Mouse (Mus musculus): ENCODE results near the gene Gin1. TPM values are rescaled to one million over a fixed set of nuclear protein-coding genes. Genes with fewer than 3 reads are reported as not detected.

Gene Gin1
- polyA plus RNA-seq, 2 experiments from 2014 or later = 23.0 to 26.9 TPM

DNA sequence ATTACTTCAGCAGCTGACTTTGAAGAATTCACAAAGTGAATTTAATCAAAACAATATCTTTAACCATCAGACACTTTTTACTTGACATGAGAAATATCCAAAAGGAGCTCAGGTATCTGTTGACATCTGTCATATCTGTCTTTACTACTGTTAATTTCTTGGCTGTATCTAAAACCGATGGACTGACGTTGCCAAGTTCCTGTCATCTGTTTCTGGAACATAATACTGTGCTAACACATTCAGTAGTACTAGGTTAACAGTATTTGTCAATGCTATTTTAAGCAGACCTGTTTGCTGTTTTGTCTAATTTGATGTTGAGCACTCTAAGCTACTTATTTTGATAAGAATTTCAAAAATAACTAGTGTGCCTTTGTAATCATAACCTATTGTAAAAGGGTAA, 18.5 kb downstream of the Gin1 start:
- ATAC-seq = no peak

DNA sequence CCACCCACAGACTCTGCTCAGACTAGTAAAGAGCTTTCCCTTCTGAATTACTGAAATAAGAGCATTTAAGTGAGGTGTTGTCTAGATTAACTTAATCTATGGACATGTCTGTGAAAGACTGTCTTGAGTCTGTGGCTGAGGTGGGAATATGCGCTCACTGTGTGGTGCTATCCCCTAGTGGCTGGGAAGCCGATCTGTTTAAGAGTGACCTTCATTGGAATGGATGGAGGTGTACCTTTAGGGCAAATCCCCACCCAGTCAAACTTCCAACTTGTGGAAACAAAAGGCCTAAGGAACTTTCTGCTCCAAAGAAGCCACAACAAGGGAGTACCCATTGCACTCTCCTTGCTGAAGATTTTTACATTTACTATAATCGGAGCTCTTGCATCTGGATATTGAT, 24.1 kb downstream of the Gin1 start:
- ATAC-seq = no peak

DNA sequence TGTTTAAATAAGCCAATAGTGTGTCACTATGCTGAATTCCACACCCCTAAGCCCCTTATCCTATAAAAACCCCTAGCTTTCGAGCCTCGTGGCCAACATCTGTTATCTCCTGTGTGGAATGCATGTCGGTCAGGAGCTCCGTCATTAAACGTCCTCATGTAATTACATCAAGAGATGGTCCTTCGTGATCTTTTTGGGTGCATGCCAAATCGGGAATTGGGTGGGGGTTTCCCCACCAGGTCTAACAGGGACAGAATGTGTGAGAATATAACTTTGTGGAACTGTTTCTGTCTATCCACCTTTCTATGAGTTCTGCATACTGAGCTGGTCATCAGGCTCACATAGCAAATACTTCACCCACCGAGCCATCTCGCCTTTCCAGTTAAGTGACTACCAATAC, 26.0 kb downstream of the Gin1 start:
- no peak for ATAC-seq

DNA sequence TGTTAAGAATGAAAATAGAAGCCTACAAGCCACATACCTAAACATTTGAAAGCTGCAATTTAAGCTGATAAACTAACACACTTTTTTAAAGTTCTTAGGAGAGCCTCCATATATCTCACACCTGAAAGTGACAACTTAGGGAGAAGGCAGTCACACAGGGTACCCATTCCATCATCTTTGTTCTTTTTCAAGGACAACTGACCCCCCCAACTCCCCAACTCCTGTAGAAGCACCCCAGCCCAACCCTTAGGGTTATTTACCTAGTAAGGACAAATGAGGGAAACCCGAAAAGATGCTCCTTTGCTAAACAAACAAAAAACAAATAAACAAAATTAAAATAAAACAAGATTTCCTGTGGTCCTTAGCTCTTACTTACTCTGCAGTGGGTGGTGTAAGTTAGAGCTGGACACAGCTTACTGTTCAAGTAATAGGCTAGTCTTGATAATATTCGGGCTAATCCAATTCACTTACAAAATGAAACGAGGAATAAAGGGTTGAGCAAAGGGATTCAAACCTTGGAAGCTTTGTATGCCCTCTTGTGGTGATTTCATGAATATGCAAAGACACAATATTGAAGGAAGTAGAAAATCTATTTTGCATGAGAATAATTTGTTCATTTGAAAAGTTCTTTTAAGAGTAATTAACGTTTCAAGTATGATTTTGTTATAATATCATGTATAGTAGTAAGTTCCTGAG, 32.4 kb downstream of the Gin1 start:
- ATAC-seq = no peak

DNA sequence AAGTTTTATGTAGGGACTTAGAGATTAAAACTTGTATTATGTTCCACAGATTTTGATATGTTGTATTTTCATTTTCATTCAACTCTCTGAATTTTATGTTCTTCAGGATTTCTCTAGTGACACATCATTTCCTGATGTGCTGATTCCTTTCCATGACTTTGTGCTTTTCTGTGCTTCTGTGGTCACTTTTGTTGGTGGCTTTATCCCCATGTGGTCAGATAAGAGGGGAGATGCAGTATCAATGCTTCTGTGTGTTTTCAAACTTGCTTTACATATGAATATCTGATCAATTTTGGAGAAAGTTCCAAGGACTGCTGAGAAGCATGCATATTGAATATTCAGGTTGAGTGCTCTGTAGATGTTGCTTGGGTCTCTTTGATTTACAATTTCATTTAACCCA, 34.5 kb downstream of the Gin1 start:
- no peak for ATAC-seq

DNA sequence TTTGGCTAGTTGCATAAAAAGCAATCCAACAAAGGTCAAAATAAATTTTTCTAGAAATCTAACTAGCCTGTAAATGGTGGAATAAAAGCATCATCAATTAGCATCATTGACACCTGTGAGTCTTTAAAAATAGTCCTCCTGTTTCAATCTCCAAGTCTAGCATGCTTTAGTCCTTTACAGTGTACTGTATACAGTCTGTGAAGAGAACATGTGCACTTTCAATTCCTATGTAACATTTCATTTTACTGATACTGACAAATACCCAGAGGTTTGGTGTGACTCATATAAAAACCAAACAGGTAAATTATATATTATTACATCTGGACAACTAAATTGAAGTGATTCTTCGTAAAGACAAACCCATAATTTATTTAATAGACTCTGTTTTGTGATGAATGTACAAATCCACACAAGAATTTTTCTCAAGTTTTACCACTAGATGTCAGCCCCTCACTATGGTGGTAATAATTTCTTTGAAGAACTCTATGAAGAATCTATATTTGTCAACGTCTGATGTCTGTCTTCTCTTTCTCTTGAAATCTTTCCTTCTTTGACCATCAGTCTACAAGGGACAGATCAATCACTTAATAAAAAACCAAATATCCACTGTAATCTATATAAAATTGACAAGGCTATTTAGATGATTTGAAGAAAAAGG, 39.4 kb downstream of the Gin1 start:
- ATAC-seq = peak; percentile 54

DNA sequence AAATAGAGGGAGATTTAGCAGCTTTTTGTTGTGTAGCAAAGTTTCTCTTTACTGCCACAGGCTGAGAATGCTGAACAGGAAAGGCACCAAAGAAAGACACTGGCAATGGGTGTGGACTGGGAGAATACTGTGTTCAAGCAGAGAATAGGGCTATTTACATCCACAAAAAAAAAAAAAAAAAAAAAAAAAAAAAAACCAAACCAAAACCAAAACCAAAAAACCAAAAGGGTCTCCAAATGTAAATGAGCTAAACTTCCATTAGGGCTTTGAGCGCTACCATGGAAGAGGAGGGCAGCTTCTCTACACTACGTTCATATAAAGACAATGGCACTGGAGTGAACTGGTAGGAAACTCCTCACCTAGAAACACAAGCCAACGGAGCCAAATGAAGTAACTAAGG, 51.3 kb downstream of the Gin1 start:
- no peak for ATAC-seq

DNA sequence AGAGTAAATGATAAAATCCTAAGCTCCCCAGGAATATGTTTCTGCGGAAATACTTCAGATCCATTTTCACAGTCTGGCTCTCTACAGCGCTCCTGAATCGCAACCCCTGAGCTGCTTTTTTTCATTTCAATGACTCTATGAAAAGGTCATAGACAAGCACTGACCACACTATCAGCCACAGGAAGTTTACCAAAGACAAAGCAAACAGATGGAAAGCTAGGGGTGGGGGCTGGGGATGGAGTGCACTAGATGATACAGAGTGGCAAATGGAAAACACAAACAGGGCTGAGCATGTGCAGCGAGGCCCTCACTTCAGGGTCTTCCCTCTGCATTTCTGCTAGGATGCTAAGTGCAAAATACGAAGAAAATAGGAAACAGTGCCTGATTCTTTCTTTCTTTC, 52.2 kb downstream of the Gin1 start:
- no peak for ATAC-seq

DNA sequence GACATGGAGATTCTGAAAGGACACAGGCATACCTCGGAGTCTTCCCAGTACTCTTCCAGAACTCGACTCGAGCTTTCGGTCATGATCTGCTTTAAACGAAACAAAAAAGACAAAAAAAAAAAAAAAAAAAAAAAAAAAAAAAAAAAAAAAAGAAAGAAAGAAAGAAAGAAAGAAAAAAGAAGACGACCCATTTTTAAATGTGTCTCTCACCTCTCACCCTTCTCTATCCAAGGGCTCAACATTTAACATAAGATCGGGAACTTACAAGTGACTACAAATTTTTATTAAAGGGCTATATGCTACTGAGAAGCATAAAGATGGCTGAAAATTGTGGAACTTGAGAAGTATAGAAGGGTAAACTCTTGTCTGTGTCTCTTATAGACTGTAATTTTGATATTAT, 52.9 kb downstream of the Gin1 start:
- no peak for ATAC-seq

DNA sequence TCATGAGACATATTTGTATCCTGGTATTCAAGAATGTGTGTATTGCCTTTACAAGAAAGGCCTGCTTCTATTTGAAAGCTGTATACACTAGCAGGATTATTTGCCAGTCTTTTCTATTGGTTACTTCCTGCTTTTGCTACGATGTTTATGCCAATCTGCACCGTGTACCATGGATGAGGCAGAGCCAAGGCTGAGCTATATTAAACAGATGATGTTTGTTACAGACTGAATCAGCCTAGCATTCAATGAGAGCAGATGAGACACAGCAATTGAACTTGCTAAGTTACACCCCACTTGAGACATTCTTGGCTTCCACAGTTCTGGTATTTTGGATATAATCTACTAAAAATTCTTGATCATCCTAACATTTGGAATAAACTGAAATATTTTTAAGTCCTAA, 57.6 kb downstream of the Gin1 start:
- no peak for ATAC-seq

DNA sequence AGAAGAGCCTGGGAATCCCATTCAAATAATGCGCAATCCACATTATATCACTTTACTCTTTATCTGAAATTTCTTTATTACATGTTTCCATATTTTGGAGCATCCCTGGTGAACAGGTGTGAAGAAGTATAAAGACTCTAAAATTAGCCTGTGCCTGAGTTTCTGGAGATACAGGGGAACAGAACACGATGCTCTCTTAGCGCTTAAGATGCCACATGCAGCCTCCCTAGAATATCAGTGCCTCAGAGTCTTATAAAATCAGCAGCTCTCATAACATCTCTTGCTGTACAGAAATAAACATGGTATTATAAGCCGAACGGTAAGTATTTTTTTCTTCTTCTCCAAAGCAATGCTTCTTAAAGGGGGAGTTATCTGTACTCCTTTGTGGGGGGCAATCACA, 58.1 kb downstream of the Gin1 start:
- ATAC-seq = no peak

DNA sequence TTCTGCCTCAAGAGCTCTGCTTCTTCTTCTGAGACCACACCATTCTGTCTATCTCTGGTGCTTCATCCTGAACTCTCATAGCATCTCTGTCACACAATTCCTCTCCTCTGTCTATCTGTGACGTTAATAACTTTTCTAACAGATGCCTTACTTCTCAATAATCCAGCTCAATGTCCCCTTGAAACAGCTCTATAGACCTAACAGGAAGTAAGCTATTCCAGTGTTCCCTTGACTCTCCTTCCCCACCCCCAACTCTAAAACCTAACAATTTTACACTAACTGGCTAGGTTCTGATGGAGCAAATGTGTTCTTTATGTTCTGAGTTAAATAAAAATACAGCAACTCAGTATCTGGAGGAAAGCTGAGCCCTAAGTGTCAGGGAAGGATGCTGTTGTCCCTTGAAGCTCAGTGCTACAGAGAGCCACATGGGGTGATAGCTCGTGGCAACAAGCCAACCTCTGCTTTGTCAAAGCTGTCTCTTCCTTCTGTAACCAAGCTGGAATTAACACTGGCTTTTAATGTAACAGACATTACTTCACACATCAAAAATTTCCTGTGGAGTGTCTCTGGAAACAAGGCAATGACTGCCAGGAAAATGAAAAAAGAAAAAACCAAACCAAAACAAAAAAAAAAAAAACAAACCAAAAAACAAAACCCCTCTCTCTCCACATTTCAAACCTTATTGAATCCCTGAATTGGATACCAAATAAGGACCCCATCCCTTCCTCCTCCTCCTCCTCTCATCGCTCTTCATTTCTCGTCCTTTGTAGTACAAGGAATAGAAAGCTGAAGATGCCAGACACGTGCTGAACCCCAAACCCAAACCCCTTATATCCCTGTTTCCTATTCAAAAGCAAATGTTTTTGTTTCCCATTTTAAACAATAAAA, 63.7 kb downstream of the Gin1 start:
- ATAC-seq = no peak

DNA sequence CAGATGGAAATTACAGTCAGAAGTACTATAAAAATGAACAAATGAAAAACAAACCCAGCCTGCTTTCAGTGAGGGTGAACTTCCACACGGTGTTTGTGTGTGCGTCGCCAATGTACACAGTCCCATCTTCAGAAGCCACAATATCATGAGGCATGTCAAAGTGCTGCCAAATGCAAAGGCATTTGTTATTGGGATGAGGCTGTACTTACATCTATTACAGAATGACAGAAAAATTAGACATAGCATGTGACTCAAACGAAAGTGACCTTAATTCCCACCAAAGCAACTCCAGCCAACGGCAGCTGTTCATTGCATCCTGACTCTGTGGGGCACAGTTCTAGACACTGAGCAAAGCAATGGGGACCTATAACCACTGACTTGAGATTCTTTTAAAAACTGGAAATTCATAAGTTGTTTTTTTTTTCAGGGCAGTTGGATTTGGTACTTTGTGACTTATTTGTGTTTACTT, 64.4 kb downstream of the Gin1 start:
- ATAC-seq = no peak

Other genes with a start within 250 kb of the Gin1 start
- 10 to 100 TPM; 25.0 to 26.6 TPM for gene D1Ertd622e, start 108.1 kb upstream of the Gin1 start, polyA plus RNA-seq (2017; shearing (Covaris generic))
- gene Ppip5k2, start 239 bp downstream of the Gin1 start, polyA plus RNA-seq (2017; shearing (Covaris generic)) = 10 to 100 TPM; 29.4 to 30.9 TPM